Mouse (Mus musculus): Measurements from ENCODE around the gene Pqbp1. TPM values are rescaled to one million over a fixed set of nuclear protein-coding genes. Genes with fewer than 3 reads are reported as not detected.

The Pqbp1 gene
- polyA plus RNA-seq (2014; fragmentation: Nextera tagmentation; extraction: Ambion mirVana), result 90.5 and 99.5 TPM in 2 replicates

DNA sequence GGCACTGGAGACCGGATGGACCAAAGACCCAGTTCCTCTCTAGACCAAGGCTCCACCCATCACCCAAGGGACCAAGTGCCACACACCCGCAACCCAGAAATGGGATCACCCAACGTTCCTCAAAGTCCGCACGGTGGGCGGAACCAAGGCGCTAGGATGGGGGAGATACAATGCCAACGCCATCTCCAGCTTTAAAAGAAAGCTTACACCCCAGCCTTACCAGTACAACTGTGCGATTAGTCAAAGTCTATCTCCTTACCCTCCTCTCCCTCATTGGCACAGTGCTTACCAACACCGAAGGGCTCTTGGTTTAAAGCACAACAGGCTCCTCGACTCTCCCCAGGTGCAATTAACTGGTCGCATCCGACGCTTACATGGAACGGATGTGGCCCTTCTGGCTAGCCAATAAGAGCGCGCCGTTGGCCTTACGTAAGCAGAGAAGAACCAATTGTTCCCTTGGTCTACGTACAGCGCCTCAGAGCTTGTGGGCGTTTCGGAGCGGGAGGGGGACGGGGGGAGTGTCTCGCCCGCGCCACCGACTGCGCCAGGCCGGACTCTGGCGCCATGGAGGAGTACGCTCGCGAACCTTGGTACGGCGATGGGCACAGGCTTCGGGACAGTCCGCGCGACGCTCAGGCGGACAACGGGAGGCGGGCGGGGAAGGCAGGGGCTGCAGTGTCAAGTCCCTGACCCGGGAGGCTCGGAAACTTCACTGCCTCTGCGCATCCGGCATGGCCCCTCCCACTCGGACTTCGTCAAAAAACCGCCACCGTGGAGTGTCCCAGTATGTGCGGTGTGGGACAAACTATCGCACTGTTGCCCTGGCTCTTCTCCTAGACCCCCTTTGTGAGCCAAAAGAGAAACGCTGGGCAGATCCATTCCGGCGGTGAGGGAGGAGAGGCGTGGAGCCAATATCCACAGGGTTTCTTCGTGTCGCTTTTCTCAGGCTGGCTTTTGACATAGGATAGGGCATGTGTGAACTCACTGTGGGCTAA, at the start of gene Pqbp1, which contains the start of gene Timm17b:
TSS of gene Pqbp1 (minus strand) at position 390 of the 995 bp plus-strand sequence.
TSS of gene Timm17b (plus strand) at position 478 of the 995 bp plus-strand sequence.
- Histone ChIP-seq H3K4me3 (ENCODE audit: low read depth, low read length) (peak within 1 kb of the TSS; percentile 54), H3K4me1 (replicated peaks; ENCODE audit: control insufficient read depth, insufficient read depth, low read length) (no peaks in the 10 kb centered on the region), H3K9me3 (ENCODE audit: control insufficient read depth, low read length) (no peaks in the 10 kb centered on the region), H3K4me2 (ENCODE audit: low read length) (peak within 1 kb of the TSS; percentile 52), H3K9ac (ENCODE audit: low read length) (peak within 1 kb of the TSS; percentile 58), H3K27me3 (replicated peaks; ENCODE audit: control insufficient read depth, insufficient read depth, low read length) (no peaks in the 10 kb centered on the region), H3K27ac (ENCODE audit: low read depth) (peak within 1 kb of the TSS; percentile 75; the same call in 1 of the 2 replicates), H3K36me3 (ENCODE audit: control insufficient read depth, insufficient read depth, low read length) (peaks cover 10% of the 10 kb centered on the region)
- ATAC-seq (replicated peaks; ENCODE audit: low FRiP score, low TSS enrichment, low read depth) (peak; percentile 99), DNase-seq (ENCODE audit: low spot score) (peak; percentile 85)
- 10% methylated on average over 57 of the region's 62 CpGs for WGBS

DNA sequence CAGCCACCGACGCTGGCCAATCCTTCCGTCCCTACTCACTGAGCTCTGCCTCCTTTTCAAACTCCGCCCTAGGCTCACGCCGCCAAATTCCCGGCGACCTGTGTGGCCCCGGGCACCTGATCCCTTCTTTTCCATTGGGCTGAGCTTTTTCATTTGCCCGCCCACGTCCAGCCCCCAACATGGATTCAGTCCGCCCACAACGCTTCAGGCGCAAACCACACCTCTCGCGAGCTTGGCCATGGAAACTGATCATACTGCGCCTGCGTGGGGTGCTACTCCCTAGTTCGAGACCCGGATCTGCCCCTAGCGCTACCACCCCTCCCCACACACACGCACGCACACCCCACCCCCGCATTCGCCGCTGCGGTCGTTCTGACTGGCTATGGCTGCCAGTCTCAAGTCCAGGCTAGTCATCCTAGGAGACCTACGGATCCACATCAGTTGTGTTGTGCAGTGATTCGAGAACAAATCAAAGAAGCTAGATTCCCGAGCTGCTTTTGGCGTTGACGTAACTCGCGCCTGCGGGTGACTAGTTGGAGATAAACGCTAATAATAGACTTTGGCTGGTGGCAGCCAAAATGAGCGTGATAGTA, 48.9 kb upstream of the Pqbp1 start:
- H3K4me3 ChIP-seq (ENCODE audit: low read depth, low read length), result peak overlapping the region; percentile 43
- peak overlapping the region; percentile 52 for H3K4me2 ChIP-seq (ENCODE audit: low read length)
- H3K27me3 ChIP-seq (replicated peaks; ENCODE audit: control insufficient read depth, insufficient read depth, low read length), result no peaks in the 10 kb centered on the region
- peak overlapping the region; percentile 43; the same call in 1 of the 2 replicates for H3K27ac ChIP-seq (ENCODE audit: low read depth)
- no peaks in the 10 kb centered on the region for H3K9me3 ChIP-seq (ENCODE audit: control insufficient read depth, low read length)
- 0 out of 2 replicates have a peak, but pooled peaks cover 2% of the 10 kb centered on the region for H3K36me3 ChIP-seq (ENCODE audit: control insufficient read depth, insufficient read depth, low read length)
- peak overlapping the region; percentile 37; the same call in 1 of the 2 replicates for H3K9ac ChIP-seq (ENCODE audit: low read length)
- H3K4me1 ChIP-seq (replicated peaks; ENCODE audit: control insufficient read depth, insufficient read depth, low read length), result no peaks in the 10 kb centered on the region
- 13% methylated on average over 38 of the region's 38 CpGs for WGBS
- ATAC-seq (replicated peaks; ENCODE audit: low FRiP score, low TSS enrichment, low read depth) (peak; percentile 99), DNase-seq (ENCODE audit: low spot score) (peak; percentile 88)

DNA sequence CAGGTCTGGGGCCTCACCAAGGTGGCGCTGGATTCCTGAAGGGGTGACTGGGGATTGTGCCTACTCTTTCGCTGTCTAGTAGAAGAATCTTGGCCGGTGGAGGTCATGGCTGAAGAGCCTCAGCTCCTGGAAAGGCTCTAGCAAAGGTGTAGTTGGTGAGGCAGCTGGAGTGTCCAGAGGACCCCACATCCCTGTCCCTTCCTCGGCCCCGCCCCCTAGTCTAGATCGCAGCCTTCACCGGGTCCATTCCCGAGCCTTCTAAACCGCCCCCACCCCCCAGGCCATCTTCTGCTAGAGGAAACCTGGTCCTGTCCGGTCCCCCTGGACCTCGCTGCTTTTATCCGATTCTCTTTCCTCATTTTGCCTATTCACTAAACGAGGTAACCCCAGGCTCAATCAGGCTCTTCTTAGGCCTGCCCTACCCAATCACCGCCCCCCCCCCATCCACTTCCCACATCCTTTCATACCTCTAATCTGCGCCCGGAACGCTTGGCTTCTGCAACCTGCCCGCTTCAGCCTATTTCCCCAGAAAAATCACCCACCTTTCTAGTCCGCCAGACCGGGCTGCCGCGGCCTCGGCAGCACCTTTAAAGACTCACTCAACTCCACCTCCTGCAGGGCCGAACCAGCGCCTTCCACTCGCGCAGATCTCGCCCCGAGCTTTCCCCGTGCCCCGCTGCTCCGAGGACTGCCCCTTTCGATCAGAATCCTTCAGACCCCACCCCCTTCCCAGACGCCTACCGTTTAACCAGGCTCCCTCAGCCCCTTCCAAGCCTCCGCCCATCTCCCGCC, 48.2 kb upstream of the Pqbp1 start, which contains the start of gene Hdac6:
TSS of gene Hdac6 (minus strand) at position 782 of the 792 bp plus-strand sequence.
- Histone ChIP-seq H3K4me1 (replicated peaks; ENCODE audit: control insufficient read depth, insufficient read depth, low read length) (no peaks in the 10 kb centered on the region), H3K4me3 (ENCODE audit: low read depth, low read length) (peak within 1 kb of the TSS; percentile 43), H3K27me3 (replicated peaks; ENCODE audit: control insufficient read depth, insufficient read depth, low read length) (no peaks in the 10 kb centered on the region), H3K9ac (ENCODE audit: low read length) (peak within 1 kb of the TSS; percentile 37), H3K27ac (ENCODE audit: low read depth) (peak within 1 kb of the TSS; percentile 43; the same call in 1 of the 2 replicates), H3K4me2 (ENCODE audit: low read length) (peak within 1 kb of the TSS; percentile 52), H3K36me3 (ENCODE audit: control insufficient read depth, insufficient read depth, low read length) (0 out of 2 replicates have a peak, but pooled peaks cover 2% of the 10 kb centered on the region), H3K9me3 (ENCODE audit: control insufficient read depth, low read length) (no peaks in the 10 kb centered on the region)
- ATAC-seq (replicated peaks; ENCODE audit: low FRiP score, low TSS enrichment, low read depth) (peak; percentile 44), DNase-seq (ENCODE audit: low spot score) (no peak)
- WGBS, result 17% methylated on average over 37 of the region's 37 CpGs

DNA sequence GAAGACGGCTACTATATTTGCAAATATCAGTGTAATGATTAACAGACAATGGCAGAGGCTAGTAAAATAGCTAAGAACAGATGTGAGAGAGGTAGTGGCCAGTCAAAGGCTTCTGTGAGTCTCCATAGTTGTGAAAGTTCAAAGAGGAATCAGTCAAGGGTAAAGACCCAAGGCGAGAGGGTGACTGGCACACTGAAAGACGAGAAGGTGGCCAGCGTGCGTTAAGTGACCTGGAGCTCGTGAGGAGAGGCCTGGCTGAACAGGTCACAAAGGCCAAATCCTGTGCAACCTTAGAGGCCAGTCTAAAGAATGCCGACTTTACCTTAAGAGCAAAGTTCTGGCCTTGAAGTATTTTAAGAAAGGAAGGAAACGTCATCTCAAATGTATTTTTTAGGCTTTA, 46.5 kb upstream of the Pqbp1 start:
- H3K27me3 ChIP-seq (replicated peaks; ENCODE audit: control insufficient read depth, insufficient read depth, low read length), result no peaks in the 10 kb centered on the region
- H3K36me3 ChIP-seq (ENCODE audit: control insufficient read depth, insufficient read depth, low read length), result peaks cover 10% of the 10 kb centered on the region; the same call in 1 of the 2 replicates
- no peak for ATAC-seq (replicated peaks; ENCODE audit: low FRiP score, low TSS enrichment, low read depth)
- H3K4me3 ChIP-seq (ENCODE audit: low read depth, low read length), result no peak overlapping the region
- no peak overlapping the region for H3K27ac ChIP-seq (ENCODE audit: low read depth)
- no peaks in the 10 kb centered on the region for H3K9me3 ChIP-seq (ENCODE audit: control insufficient read depth, low read length)
- no peak overlapping the region for H3K9ac ChIP-seq (ENCODE audit: low read length)
- no peak for DNase-seq (ENCODE audit: low spot score)
- H3K4me1 ChIP-seq (replicated peaks; ENCODE audit: control insufficient read depth, insufficient read depth, low read length), result no peaks in the 10 kb centered on the region
- WGBS, result 69% methylated on average over 8 of the region's 8 CpGs
- H3K4me2 ChIP-seq (ENCODE audit: low read length), result no peak overlapping the region

DNA sequence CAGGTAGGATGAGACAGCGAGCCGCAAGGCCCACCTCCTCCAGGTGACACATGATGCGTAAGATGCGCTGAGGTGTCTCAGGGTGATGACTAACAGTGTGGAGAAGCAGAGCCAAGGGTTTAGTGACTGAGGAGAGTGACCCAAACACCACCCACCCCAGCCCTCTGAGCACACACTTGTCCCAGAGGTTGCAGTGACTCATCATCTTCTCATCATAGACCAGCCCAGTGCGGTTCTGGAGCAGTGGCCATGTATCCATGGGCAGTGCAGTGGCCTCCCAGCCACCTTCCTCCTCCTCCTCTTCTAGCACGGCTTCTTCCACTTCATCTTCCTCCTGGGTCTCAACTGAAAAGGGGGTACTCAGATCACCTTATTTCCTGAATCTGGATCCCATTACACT, 38.6 kb upstream of the Pqbp1 start:
- ATAC-seq (replicated peaks; ENCODE audit: low FRiP score, low TSS enrichment, low read depth) (no peak), DNase-seq (ENCODE audit: low spot score) (no peak)
- H3K4me2 ChIP-seq (ENCODE audit: low read length), result no peak overlapping the region
- H3K4me3 ChIP-seq (ENCODE audit: low read depth, low read length), result no peak overlapping the region
- H3K27me3 ChIP-seq (replicated peaks; ENCODE audit: control insufficient read depth, insufficient read depth, low read length), result no peaks in the 10 kb centered on the region
- WGBS, result 98% methylated on average over 6 of the region's 6 CpGs
- no peaks in the 10 kb centered on the region for H3K4me1 ChIP-seq (replicated peaks; ENCODE audit: control insufficient read depth, insufficient read depth, low read length)
- no peak overlapping the region for H3K9ac ChIP-seq (ENCODE audit: low read length)
- no peaks in the 10 kb centered on the region for H3K9me3 ChIP-seq (ENCODE audit: control insufficient read depth, low read length)
- H3K36me3 ChIP-seq (ENCODE audit: control insufficient read depth, insufficient read depth, low read length), result peaks cover 28% of the 10 kb centered on the region; the same call in 1 of the 2 replicates
- no peak overlapping the region for H3K27ac ChIP-seq (ENCODE audit: low read depth)

DNA sequence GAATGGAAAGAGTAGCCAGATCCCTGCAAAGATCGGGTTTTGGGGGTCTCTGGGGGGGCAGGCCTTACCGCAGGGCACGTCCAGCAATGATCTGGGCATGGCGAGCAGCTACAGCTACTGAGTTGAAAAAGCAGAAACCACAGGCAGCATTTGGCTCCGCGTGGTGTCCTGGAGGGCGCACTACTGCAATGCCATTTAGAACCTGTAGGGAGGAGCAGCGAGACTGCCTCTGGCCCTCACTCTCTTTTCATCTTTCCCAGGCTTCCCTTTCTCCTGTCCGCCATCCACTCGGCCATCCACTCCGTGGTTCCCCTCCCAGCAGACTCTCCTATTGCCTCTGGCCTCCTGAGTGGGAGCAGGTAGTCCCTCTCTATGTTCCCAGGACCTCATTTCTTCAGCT, 37.8 kb upstream of the Pqbp1 start:
- H3K4me1 ChIP-seq (replicated peaks; ENCODE audit: control insufficient read depth, insufficient read depth, low read length), result no peaks in the 10 kb centered on the region
- H3K27me3 ChIP-seq (replicated peaks; ENCODE audit: control insufficient read depth, insufficient read depth, low read length), result no peaks in the 10 kb centered on the region
- peaks cover 28% of the 10 kb centered on the region; the same call in 1 of the 2 replicates for H3K36me3 ChIP-seq (ENCODE audit: control insufficient read depth, insufficient read depth, low read length)
- 50% methylated on average over 11 of the region's 11 CpGs for WGBS
- no peak overlapping the region for H3K9ac ChIP-seq (ENCODE audit: low read length)
- no peaks in the 10 kb centered on the region for H3K9me3 ChIP-seq (ENCODE audit: control insufficient read depth, low read length)
- no peak for DNase-seq (ENCODE audit: low spot score)
- no peak for ATAC-seq (replicated peaks; ENCODE audit: low FRiP score, low TSS enrichment, low read depth)
- H3K4me3 ChIP-seq (ENCODE audit: low read depth, low read length), result no peak overlapping the region
- H3K4me2 ChIP-seq (ENCODE audit: low read length), result no peak overlapping the region
- no peak overlapping the region for H3K27ac ChIP-seq (ENCODE audit: low read depth)

DNA sequence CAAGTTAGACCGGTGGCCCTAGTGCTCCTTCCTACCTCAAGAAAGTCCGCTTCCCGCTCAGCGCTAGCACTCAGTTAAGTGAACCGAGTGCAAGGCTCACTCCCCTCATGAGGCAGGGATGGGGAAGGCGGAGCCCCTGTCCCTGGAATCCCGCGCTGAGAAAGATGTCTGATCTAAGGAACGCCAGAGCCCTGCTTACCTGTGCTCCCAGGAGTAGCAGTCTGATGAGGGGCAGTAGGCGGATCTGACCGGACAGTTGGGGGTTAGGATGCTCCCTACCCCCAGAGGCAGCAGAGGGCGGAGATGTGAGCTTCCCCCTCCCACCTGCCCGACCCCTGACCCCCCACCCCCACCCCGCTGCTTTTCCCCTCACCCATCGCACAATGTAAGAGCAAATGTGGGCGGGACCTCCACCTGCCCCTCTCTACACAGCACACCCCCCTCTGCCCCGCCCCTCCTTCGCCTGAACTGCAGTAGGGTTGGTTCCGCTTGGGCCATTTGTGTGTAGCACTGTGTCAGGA, 29.3 kb upstream of the Pqbp1 start, which contains the start of gene Eras:
TSS of gene Eras (minus strand) at position 338 of the 521 bp plus-strand sequence.
- Histone ChIP-seq H3K4me3 (ENCODE audit: low read depth, low read length) (no peak within 1 kb of the TSS), H3K27me3 (replicated peaks; ENCODE audit: control insufficient read depth, insufficient read depth, low read length) (peaks cover 35% of the 10 kb centered on the region), H3K4me1 (replicated peaks; ENCODE audit: control insufficient read depth, insufficient read depth, low read length) (no peaks in the 10 kb centered on the region), H3K4me2 (ENCODE audit: low read length) (no peak within 1 kb of the TSS), H3K36me3 (ENCODE audit: control insufficient read depth, insufficient read depth, low read length) (peaks cover 10% of the 10 kb centered on the region; the same call in 1 of the 2 replicates), H3K27ac (ENCODE audit: low read depth) (no peak within 1 kb of the TSS), H3K9me3 (ENCODE audit: control insufficient read depth, low read length) (no peaks in the 10 kb centered on the region), H3K9ac (ENCODE audit: low read length) (no peak within 1 kb of the TSS)
- ATAC-seq (replicated peaks; ENCODE audit: low FRiP score, low TSS enrichment, low read depth) (no peak), DNase-seq (ENCODE audit: low spot score) (no peak)
- 15% methylated on average over 18 of the region's 19 CpGs for WGBS
